Mouse (Mus musculus): ENCODE measurements around the gene Fry. TPM values are rescaled to one million over a fixed set of nuclear protein-coding genes. Genes with fewer than 3 reads are reported as not detected.

The Fry gene
- polyA plus RNA-seq, 1 experiment from 2014 or later, result 22.4 TPM

DNA sequence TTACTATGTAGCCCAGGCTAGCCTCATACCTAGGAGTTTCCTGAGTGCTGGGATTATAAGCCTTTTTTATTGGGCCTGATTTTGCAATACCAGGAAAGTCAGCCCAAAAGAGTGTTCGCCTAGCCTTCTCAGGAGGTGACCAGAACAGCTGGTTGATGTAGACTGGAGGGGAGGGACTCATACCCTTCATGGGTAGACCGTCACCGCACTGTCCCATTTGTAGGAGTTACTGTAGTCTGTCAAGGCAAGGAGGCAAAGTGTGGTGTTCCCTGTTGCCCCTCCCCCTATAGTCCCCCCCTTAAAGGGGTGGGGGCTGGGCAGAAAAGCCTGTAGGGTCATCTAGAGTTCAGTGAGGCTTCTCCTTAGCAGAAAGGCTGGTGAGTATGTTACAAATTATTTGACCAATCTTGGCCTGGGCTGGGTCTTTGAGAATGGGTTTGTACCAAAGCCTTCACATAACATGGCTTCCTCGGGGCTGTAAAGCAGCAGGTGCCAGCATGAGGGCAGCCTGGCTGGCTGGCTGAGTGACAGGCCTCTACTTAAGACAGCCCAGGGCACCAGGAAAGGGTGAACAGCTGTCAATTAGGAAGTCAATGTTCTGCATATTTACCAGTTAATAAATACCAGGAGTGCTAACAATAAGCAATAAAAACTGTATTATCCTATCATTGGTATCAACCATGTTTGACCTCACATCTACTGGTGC is 172.2 kb downstream of the Fry start:
- H3K9me3 ChIP-seq (ENCODE audit: control insufficient read depth, low read length), result no peaks in the 10 kb centered on the region
- H3K27me3 ChIP-seq (ENCODE audit: control insufficient read depth, insufficient read depth, low read length), result no peaks in the 10 kb centered on the region
- H3K27ac ChIP-seq (ENCODE audit: low read depth, low read length), result no peak overlapping the region
- 79% methylated on average over 4 of the region's 4 CpGs for WGBS
- 0 out of 2 replicates have a peak, but pooled peaks cover 2% of the 10 kb centered on the region for H3K4me1 ChIP-seq (replicated peaks; ENCODE audit: control insufficient read depth, insufficient read depth, low read length)
- H3K4me3 ChIP-seq (ENCODE audit: low read depth, low read length), result no peak overlapping the region
- H3K36me3 ChIP-seq (ENCODE audit: control insufficient read depth, insufficient read depth, low read length), result no peaks in the 10 kb centered on the region
- ATAC-seq (ENCODE audit: low FRiP score) (peak; percentile 55), DNase-seq (ENCODE audit: low spot score) (no peak)
- no peak overlapping the region for H3K9ac ChIP-seq (ENCODE audit: low read depth, low read length)
- no peak overlapping the region for H3K4me2 ChIP-seq (replicated peaks; ENCODE audit: low read depth, low read length)

DNA sequence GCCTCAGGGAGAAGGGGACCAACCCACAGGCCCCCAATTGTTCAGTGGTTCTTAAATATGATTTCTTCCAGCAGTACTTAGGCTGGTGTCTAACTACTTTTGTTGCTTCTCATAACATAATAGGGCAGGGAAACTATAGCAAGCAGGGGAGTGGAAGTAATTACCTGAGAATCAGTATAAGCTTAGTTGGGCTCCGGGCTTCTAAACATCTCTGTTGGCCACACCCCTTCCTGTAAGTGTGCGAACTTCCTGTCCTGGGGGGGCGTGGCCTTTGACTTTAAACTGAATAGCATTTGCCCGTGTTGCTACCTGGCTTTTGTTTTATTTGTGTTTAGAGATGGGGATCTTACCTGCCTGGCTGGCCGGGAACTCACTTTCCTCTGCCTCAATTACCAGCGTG is 172.8 kb downstream of the Fry start:
- Histone ChIP-seq H3K36me3 (ENCODE audit: control insufficient read depth, insufficient read depth, low read length) (no peaks in the 10 kb centered on the region), H3K4me3 (ENCODE audit: low read depth, low read length) (no peak overlapping the region), H3K9ac (ENCODE audit: low read depth, low read length) (no peak overlapping the region), H3K27me3 (ENCODE audit: control insufficient read depth, insufficient read depth, low read length) (no peaks in the 10 kb centered on the region), H3K27ac (ENCODE audit: low read depth, low read length) (no peak overlapping the region), H3K9me3 (ENCODE audit: control insufficient read depth, low read length) (no peaks in the 10 kb centered on the region), H3K4me2 (replicated peaks; ENCODE audit: low read depth, low read length) (no peak overlapping the region), H3K4me1 (replicated peaks; ENCODE audit: control insufficient read depth, insufficient read depth, low read length) (0 out of 2 replicates have a peak, but pooled peaks cover 2% of the 10 kb centered on the region)
- WGBS, result 95% methylated on average over 6 of the region's 6 CpGs
- ATAC-seq (ENCODE audit: low FRiP score), result no peak
- DNase-seq (ENCODE audit: low spot score), result no peak

DNA sequence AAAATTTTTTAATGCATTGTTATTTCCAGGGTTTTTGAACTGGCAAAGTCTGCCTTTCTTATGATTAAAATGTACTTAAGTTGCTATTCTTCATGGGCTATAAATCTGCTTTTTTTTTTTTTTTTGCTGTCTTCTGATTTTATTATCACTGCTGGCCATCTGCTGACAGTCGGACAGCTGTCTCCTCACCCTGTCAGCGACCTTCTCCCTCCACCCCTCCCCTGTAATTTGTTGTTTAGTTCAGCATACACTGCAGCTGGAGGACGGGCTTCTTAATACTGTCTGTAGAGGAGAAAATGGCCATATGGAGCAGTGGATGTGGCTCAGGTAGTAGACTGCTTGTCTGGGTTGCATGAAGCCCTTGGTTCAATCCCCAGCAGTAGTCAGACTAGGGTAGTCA is 173.7 kb downstream of the Fry start:
- H3K27me3 ChIP-seq (ENCODE audit: control insufficient read depth, insufficient read depth, low read length), result no peaks in the 10 kb centered on the region
- no peaks in the 10 kb centered on the region for H3K9me3 ChIP-seq (ENCODE audit: control insufficient read depth, low read length)
- no peak for DNase-seq (ENCODE audit: low spot score)
- 0 out of 2 replicates have a peak, but pooled peaks cover 2% of the 10 kb centered on the region for H3K4me1 ChIP-seq (replicated peaks; ENCODE audit: control insufficient read depth, insufficient read depth, low read length)
- peak; percentile 47; the same call in 1 of the 2 replicates for ATAC-seq (ENCODE audit: low FRiP score)
- WGBS, result 44% methylated on average over 3 of the region's 3 CpGs
- H3K9ac ChIP-seq (ENCODE audit: low read depth, low read length), result no peak overlapping the region
- H3K36me3 ChIP-seq (ENCODE audit: control insufficient read depth, insufficient read depth, low read length), result no peaks in the 10 kb centered on the region
- H3K27ac ChIP-seq (ENCODE audit: low read depth, low read length), result no peak overlapping the region
- H3K4me2 ChIP-seq (replicated peaks; ENCODE audit: low read depth, low read length), result no peak overlapping the region
- H3K4me3 ChIP-seq (ENCODE audit: low read depth, low read length), result no peak overlapping the region

DNA sequence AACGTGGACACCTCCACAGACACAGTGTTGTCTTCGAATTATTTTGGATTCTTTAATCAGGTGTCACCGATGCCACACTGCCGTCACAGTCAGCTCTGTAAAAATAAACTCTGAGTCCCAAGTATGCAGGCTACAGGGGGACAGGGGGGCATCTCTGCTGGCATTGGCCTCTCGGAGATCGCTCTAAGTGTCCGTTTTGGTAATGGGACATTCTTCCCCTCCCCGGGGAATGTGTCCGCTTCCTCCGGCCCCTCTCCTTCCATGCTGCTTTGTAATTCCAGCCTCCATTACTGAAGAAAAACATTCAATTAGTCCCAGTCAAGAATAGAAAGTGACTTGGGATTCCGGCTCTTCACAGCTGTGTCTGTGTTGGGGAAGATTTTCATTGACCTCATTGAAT is 175.9 kb downstream of the Fry start:
- DNase-seq (ENCODE audit: low spot score) (no peak), ATAC-seq (ENCODE audit: low FRiP score) (no peak)
- no peak overlapping the region for H3K27ac ChIP-seq (ENCODE audit: low read depth, low read length)
- H3K4me2 ChIP-seq (replicated peaks; ENCODE audit: low read depth, low read length), result no peak overlapping the region
- H3K4me3 ChIP-seq (ENCODE audit: low read depth, low read length), result no peak overlapping the region
- no peaks in the 10 kb centered on the region for H3K36me3 ChIP-seq (ENCODE audit: control insufficient read depth, insufficient read depth, low read length)
- H3K9ac ChIP-seq (ENCODE audit: low read depth, low read length), result no peak overlapping the region
- H3K27me3 ChIP-seq (ENCODE audit: control insufficient read depth, insufficient read depth, low read length), result no peaks in the 10 kb centered on the region
- WGBS, result 60% methylated on average over 11 of the region's 11 CpGs
- no peaks in the 10 kb centered on the region for H3K9me3 ChIP-seq (ENCODE audit: control insufficient read depth, low read length)
- 0 out of 2 replicates have a peak, but pooled peaks cover 2% of the 10 kb centered on the region for H3K4me1 ChIP-seq (replicated peaks; ENCODE audit: control insufficient read depth, insufficient read depth, low read length)

DNA sequence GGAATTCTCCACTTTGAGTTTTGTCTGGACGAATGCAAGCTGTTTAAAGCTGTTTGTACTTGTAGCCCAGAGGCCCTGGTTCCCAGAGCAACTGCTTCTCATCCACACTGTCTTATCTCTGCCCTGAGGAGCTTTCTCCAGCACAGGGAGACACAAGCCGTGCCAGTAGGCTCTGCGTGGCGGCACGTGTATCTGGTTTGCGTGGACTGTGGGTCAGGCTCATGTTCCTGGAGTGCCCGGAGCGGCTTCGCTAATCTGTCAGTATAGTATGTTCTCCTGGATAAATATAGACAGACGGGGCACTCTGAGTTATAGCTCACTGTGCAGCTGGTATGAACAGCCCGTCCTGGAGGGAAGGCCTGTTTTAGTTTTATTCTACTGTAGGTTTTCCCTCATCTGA is 176.7 kb downstream of the Fry start:
- no peaks in the 10 kb centered on the region for H3K36me3 ChIP-seq (ENCODE audit: control insufficient read depth, insufficient read depth, low read length)
- ATAC-seq (ENCODE audit: low FRiP score) (no peak), DNase-seq (ENCODE audit: low spot score) (no peak)
- no peak overlapping the region for H3K9ac ChIP-seq (ENCODE audit: low read depth, low read length)
- H3K4me2 ChIP-seq (replicated peaks; ENCODE audit: low read depth, low read length), result no peak overlapping the region
- WGBS, result 85% methylated on average over 11 of the region's 11 CpGs
- H3K27ac ChIP-seq (ENCODE audit: low read depth, low read length), result no peak overlapping the region
- no peaks in the 10 kb centered on the region for H3K9me3 ChIP-seq (ENCODE audit: control insufficient read depth, low read length)
- H3K27me3 ChIP-seq (ENCODE audit: control insufficient read depth, insufficient read depth, low read length), result no peaks in the 10 kb centered on the region
- 0 out of 2 replicates have a peak, but pooled peaks cover 2% of the 10 kb centered on the region for H3K4me1 ChIP-seq (replicated peaks; ENCODE audit: control insufficient read depth, insufficient read depth, low read length)
- H3K4me3 ChIP-seq (ENCODE audit: low read depth, low read length), result no peak overlapping the region

DNA sequence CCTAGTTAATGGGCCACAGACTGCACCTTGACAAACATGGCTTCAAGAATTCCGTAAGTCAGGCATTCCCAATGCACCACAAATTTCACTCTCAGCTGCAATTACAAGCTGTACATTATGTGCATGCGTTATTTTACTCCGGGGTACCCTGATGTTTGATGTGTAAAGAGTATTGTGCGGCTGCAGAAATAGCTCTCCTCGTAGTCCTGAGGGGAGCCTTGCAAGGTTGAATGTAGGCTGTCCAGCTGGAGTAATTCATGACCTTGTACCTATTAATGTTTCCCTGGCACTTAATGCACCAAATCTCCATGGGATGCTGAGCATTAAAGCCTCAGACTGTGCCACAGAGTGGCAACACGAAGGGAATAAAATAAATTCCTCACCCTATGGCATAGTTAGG is 180.5 kb downstream of the Fry start:
- Histone ChIP-seq H3K4me1 (replicated peaks; ENCODE audit: control insufficient read depth, insufficient read depth, low read length) (no peaks in the 10 kb centered on the region), H3K36me3 (ENCODE audit: control insufficient read depth, insufficient read depth, low read length) (no peaks in the 10 kb centered on the region), H3K9me3 (ENCODE audit: control insufficient read depth, low read length) (no peaks in the 10 kb centered on the region), H3K4me2 (replicated peaks; ENCODE audit: low read depth, low read length) (no peak overlapping the region), H3K4me3 (ENCODE audit: low read depth, low read length) (no peak overlapping the region), H3K27ac (ENCODE audit: low read depth, low read length) (no peak overlapping the region), H3K9ac (ENCODE audit: low read depth, low read length) (no peak overlapping the region), H3K27me3 (ENCODE audit: control insufficient read depth, insufficient read depth, low read length) (no peaks in the 10 kb centered on the region)
- ATAC-seq (ENCODE audit: low FRiP score), result no peak
- DNase-seq (ENCODE audit: low spot score), result no peak
- WGBS, result 80% methylated on average over 6 of the region's 6 CpGs

DNA sequence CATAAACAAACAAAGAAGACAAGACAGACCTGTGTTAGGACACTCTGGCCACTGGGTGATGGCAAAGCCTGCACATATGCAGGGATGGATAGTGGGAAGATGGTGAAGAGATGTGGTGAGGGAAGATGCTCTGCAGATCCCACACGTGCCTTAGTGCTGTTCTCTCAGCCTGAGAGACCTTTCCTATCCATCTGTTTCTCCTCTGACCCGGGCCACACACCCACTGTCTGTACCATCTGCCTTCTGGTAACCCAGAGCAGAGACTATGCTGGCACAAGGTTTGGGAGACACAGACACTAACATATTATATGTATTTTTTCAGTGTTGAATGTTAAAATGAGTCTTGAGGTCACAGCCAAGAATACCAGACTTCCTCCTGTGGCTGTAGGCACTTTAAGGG is 183.7 kb downstream of the Fry start:
- no peak overlapping the region for H3K9ac ChIP-seq (ENCODE audit: low read depth, low read length)
- no peaks in the 10 kb centered on the region for H3K9me3 ChIP-seq (ENCODE audit: control insufficient read depth, low read length)
- no peak overlapping the region for H3K27ac ChIP-seq (ENCODE audit: low read depth, low read length)
- H3K4me1 ChIP-seq (replicated peaks; ENCODE audit: control insufficient read depth, insufficient read depth, low read length), result no peaks in the 10 kb centered on the region
- H3K4me2 ChIP-seq (replicated peaks; ENCODE audit: low read depth, low read length), result no peak overlapping the region
- H3K36me3 ChIP-seq (ENCODE audit: control insufficient read depth, insufficient read depth, low read length), result no peaks in the 10 kb centered on the region
- H3K4me3 ChIP-seq (ENCODE audit: low read depth, low read length), result no peak overlapping the region
- WGBS, result 90% methylated on average over 2 of the region's 2 CpGs
- no peak for DNase-seq (ENCODE audit: low spot score)
- no peak for ATAC-seq (ENCODE audit: low FRiP score)
- no peaks in the 10 kb centered on the region for H3K27me3 ChIP-seq (ENCODE audit: control insufficient read depth, insufficient read depth, low read length)

DNA sequence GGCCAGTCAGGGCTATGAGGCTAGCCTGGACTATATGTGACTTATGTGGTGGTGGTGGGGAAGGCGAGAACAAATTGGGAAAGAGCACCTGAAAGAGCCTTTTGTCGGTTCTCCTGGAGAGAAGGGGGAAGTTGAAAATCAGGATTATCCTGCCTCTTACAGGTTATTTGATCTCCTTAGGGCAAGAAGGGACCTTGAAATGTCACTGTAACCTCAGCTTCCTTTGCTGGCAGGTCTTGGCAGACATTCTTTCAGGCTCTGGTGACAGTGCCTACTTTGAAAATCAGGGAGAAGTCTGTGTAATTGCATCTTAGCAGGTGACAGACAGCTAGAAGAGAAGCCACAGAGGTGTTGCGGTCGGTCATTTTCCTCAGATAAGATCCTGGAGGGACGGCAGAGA is 184.6 kb downstream of the Fry start:
- H3K27me3 ChIP-seq (ENCODE audit: control insufficient read depth, insufficient read depth, low read length), result no peaks in the 10 kb centered on the region
- no peak overlapping the region for H3K4me3 ChIP-seq (ENCODE audit: low read depth, low read length)
- no peak overlapping the region for H3K4me2 ChIP-seq (replicated peaks; ENCODE audit: low read depth, low read length)
- ATAC-seq (ENCODE audit: low FRiP score), result no peak
- H3K4me1 ChIP-seq (replicated peaks; ENCODE audit: control insufficient read depth, insufficient read depth, low read length), result no peaks in the 10 kb centered on the region
- no peak overlapping the region for H3K9ac ChIP-seq (ENCODE audit: low read depth, low read length)
- DNase-seq (ENCODE audit: low spot score), result no peak
- 77% methylated on average over 5 of the region's 5 CpGs for WGBS
- no peaks in the 10 kb centered on the region for H3K9me3 ChIP-seq (ENCODE audit: control insufficient read depth, low read length)
- no peak overlapping the region for H3K27ac ChIP-seq (ENCODE audit: low read depth, low read length)
- H3K36me3 ChIP-seq (ENCODE audit: control insufficient read depth, insufficient read depth, low read length), result no peaks in the 10 kb centered on the region

DNA sequence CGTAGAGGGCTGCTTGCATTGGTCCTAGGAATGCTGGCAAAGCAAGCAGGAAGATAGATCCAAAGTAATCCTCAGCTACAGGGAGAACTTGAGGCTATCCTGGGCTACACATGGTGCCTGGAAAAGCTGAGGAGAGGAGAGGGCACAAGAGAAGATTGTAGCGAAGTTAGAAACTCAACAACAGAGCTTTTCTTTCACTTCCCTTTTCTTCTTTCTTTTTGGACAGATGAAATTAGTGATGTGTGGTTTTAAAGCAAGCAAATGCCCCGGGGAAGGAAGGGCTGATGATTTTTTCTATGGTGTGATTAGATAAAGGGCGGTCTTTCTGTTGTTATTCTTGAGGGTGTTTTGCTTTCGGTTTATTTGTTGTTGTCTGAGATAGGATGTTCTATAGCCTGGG is 188.1 kb downstream of the Fry start:
- DNase-seq (ENCODE audit: low spot score), result no peak
- H3K36me3 ChIP-seq (ENCODE audit: control insufficient read depth, insufficient read depth, low read length), result no peaks in the 10 kb centered on the region
- WGBS, result 90% methylated on average over 5 of the region's 5 CpGs

More for the DNA sequence above, 188.1 kb downstream of the Fry start:
- no peak for ATAC-seq (ENCODE audit: low FRiP score)
- no peak overlapping the region for H3K4me3 ChIP-seq (ENCODE audit: low read depth, low read length)
- no peaks in the 10 kb centered on the region for H3K9me3 ChIP-seq (ENCODE audit: control insufficient read depth, low read length)
- no peaks in the 10 kb centered on the region for H3K4me1 ChIP-seq (replicated peaks; ENCODE audit: control insufficient read depth, insufficient read depth, low read length)
- H3K4me2 ChIP-seq (replicated peaks; ENCODE audit: low read depth, low read length), result no peak overlapping the region
- H3K9ac ChIP-seq (ENCODE audit: low read depth, low read length), result no peak overlapping the region
- no peak overlapping the region for H3K27ac ChIP-seq (ENCODE audit: low read depth, low read length)
- H3K27me3 ChIP-seq (ENCODE audit: control insufficient read depth, insufficient read depth, low read length), result no peaks in the 10 kb centered on the region
